Mouse (Mus musculus): Measurements from ENCODE around the gene Tnni1.

DNA sequence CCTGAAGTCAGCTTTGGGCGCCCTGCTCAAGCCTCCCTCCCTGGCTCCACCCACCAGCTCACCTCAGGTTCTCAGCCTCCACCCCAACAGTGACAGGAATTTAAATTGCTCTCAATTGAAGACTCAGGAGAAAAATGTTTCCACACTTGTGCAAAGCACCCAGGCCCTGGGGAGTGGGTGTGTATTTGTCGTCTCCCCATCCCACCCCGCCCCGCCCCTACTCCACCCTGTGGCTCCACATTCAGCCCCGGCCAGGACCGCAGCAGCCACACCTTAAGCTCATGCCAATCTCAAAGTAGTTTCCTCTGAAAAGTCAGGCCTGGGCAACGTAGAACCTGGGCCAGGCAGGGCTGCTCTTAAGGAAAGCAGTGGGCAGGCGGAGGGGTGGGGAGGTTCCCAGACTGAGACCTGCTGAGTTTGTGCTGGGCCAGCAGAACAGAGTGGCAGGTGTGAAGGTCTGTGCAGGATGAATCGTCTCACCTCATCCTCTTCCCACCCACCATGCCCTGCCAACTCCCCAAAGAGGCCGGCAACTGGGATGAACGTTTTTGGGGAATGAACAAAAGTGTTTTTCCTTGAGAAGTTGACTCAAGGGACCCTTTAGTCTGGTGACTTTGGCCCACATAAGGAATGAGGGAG lies 78.0 kb downstream of the Tnni1 start:
- TF ChIP-seq CTCF (IDR thresholded peaks at IDR 0.05; ENCODE audit: low read depth, low read length) = no peak
- 0 out of 2 replicates have a peak, but pooled peaks have one; percentile 12 for TF ChIP-seq EP300 (IDR thresholded peaks at IDR 0.05; ENCODE audit: insufficient read depth, low read depth, low read length)
- no peak for TF ChIP-seq POLR2A (IDR thresholded peaks at IDR 0.05; ENCODE audit: insufficient read depth, low read length)
